Mouse (Mus musculus) kidney, embryonic 14.5 days (tissue): Measurements from ENCODE around the gene Rflnb. TPM values are rescaled to one million over a fixed set of nuclear protein-coding genes. Genes with fewer than 3 reads are reported as not detected.
A peak's percentile ranks its signal among the peaks of the same experiment; 100 is the strongest.

ENCODE experiments used
- ATAC-seq: fragments of 200-750 bp; cut with Nextera tagmentation; 2 replicates; pipeline ENCODE4 v1.8.0; 2017; ENCODE audit warnings: moderate number of reproducible peaks, mild to moderate bottlenecking, moderate TSS enrichment, moderate library complexity; ENCODE audit not compliant: low FRiP score, low TSS enrichment
- H3K27ac ChIP-seq: fragments of 300-500 bp; sonication (generic); 2 replicates; pipeline ENCODE4 v1.5.1; 2014; ENCODE audit warnings: low read depth, mild to moderate bottlenecking, low read length, moderate library complexity, mixed read lengths
- H3K27me3 ChIP-seq: fragments of 300-500 bp; sonication (generic); 2 replicates; pipeline ENCODE4 v1.6.1; 2014; ENCODE audit warnings: mild to moderate bottlenecking, low read length; ENCODE audit not compliant: control insufficient read depth, insufficient read depth
- H3K36me3 ChIP-seq: fragments of 300-500 bp; sonication (generic); 2 replicates; pipeline ENCODE4 v1.6.1; 2014; ENCODE audit warnings: low read length, mixed read lengths; ENCODE audit not compliant: control insufficient read depth, insufficient read depth
- H3K4me1 ChIP-seq: fragments of 300-500 bp; sonication (generic); 2 replicates; pipeline ENCODE4 v1.6.1; 2014; ENCODE audit warnings: low read length, mixed read lengths; ENCODE audit not compliant: control insufficient read depth, insufficient read depth
- H3K4me2 ChIP-seq: fragments of 300-500 bp; sonication (generic); replicated peaks from 2 replicates; pipeline ENCODE4 v1.6.1; 2014; ENCODE audit warnings: low read depth, mild to moderate bottlenecking, low read length
- H3K4me3 ChIP-seq: fragments of 300-500 bp; sonication (generic); 2 replicates; pipeline ENCODE4 v1.5.1; 2014; ENCODE audit warnings: mild to moderate bottlenecking, low read length
- H3K9ac ChIP-seq: fragments of 300-500 bp; sonication (generic); 2 replicates; pipeline ENCODE4 v1.6.1; 2014; ENCODE audit warnings: low read depth, mild to moderate bottlenecking, low read length, moderate library complexity
- H3K9me3 ChIP-seq: fragments of 300-500 bp; sonication (generic); 2 replicates; pipeline ENCODE4 v1.6.1; 2016; ENCODE audit warnings: low read length; ENCODE audit not compliant: control insufficient read depth
- WGBS: fragments of 180-500 bp; shearing (Covaris S2); extraction: QIAGEN DNeasy Blood & Tissue Kit; methylation state at CpG from one replicate; pipeline ENCODE4 v1.1.7; 2014; 5-methylcytosine and 5-hydroxymethylcytosine counted together
- polyA plus RNA-seq: library from polyadenylated mRNA; unstranded; fragments of >200 nt; fragmentation: Nextera tagmentation; extraction: Ambion mirVana; gene quantifications from 2 replicates; pipeline ENCODE4 v1.2.1, GENCODE M21; 2014

Gene Rflnb
- polyA plus RNA-seq, 1 experiment from 2014 or later = 23.3 TPM

DNA sequence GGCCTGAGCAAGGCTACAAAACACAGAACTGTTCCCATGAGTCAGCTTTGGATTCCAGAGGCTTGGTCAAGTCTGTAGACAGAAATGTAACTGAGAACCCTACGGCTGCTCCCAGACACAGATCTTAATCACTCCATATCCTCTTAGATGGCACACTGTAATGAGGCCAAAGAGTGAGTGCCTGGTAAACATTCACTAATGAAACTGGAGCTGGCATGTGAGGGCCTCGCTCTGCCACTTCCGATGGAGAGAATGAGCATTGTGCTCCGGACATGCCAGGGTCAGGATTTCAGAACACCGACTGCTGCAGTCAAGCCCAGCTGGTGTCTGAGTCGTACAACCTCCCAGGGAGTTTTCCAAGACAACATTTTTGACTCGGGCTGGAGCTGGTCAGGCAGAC lies 32.4 kb upstream of the Rflnb start:
- H3K9me3 ChIP-seq = no peaks in the 10 kb centered on the region
- peaks cover 26% of the 10 kb centered on the region for H3K4me1 ChIP-seq
- H3K27me3 ChIP-seq = no peaks in the 10 kb centered on the region
- peak; percentile 77 for ATAC-seq
- peak overlapping the region; percentile 48; the same call in 1 of the 2 replicates for H3K27ac ChIP-seq
- 18% methylated on average over 7 of the region's 7 CpGs for WGBS
- no peak overlapping the region for H3K4me2 ChIP-seq
- no peak overlapping the region for H3K9ac ChIP-seq
- H3K4me3 ChIP-seq = no peak overlapping the region
- H3K36me3 ChIP-seq = no peaks in the 10 kb centered on the region

DNA sequence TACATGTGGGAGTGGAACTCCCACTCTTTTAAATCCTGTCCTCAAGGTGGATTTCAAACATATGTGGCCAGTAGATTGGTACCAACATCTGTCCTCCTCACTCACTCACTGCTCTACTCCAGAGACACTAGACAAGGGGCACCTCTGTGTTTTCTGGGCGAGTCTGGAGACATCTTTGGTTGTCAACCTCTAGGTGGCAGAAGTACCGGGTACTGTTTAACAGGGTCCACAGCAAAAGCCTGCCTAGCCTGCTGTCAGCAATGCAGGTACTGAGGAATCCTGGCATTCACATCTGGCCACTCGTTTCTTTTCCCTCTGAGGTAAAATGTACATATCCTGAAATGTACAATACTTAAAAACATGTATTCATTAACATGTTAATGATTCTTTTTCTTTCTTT lies 28.9 kb upstream of the Rflnb start:
- Histone ChIP-seq H3K9ac (no peak overlapping the region), H3K4me3 (no peak overlapping the region), H3K9me3 (no peaks in the 10 kb centered on the region), H3K4me1 (peaks cover 26% of the 10 kb centered on the region), H3K36me3 (no peaks in the 10 kb centered on the region), H3K4me2 (no peak overlapping the region), H3K27me3 (no peaks in the 10 kb centered on the region), H3K27ac (no peak overlapping the region)
- 27% methylated on average over 3 of the region's 3 CpGs for WGBS
- no peak for ATAC-seq

DNA sequence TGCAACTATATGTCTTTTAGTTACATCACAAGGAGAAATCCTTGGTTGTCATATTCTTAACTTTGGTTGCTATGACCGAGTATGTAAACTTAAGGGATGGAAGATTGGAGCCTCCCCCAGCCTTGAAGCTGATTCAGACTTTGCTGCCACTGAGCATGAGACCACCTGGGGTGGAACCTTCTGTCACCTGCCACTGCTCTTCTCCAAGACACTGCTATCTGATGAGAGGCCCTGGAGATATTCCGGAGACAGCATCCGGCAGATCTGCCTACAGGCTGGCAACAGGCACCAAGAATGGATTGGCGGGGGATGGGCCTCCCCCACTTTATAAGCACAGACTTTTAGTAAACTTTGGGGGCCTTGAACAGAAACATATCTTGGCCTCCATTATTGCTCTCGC lies 24.9 kb upstream of the Rflnb start:
- H3K27me3 ChIP-seq = no peaks in the 10 kb centered on the region
- no peaks in the 10 kb centered on the region for H3K36me3 ChIP-seq

DNA sequence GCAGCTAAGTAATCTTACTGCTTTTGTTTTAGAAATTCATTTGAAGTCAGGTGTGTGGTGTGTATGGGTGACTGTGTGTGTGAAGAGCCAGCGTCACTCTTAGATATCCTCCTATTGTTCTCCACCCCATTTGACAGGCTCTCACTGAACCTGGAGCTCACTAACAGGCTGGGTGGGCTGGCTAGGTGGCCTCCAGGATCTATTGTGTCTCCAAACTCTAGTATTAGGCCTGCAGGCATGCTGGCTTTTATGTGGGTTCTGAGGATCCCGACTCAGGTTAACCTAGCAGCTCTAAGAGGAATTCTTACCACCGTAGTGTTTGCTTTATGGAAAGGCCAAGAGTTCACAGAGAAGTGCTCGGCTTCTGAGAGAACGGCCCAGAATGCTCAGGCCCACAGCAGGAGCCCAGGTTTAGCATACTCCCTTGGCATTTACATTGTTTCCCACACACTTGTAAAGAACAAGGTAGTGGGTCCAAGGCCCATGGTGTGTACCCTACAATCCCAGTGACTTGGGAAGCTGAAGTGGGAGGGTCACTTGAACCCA lies 23.5 kb upstream of the Rflnb start:
- H3K27ac ChIP-seq = no peak overlapping the region
- H3K27me3 ChIP-seq = no peaks in the 10 kb centered on the region
- no peak overlapping the region for H3K4me2 ChIP-seq
- no peak overlapping the region for H3K9ac ChIP-seq
- no peaks in the 10 kb centered on the region for H3K9me3 ChIP-seq
- peaks cover 6% of the 10 kb centered on the region; the same call in 1 of the 2 replicates for H3K36me3 ChIP-seq
- no peak for ATAC-seq
- no peaks in the 10 kb centered on the region; the same call in 1 of the 2 replicates for H3K4me1 ChIP-seq
- no peak overlapping the region for H3K4me3 ChIP-seq
- WGBS = 48% methylated on average over 5 of the region's 5 CpGs

More for the DNA sequence above, 24.9 kb upstream of the Rflnb start:
- no peak overlapping the region for H3K27ac ChIP-seq
- H3K4me3 ChIP-seq = no peak overlapping the region
- WGBS = 88% methylated on average over 5 of the region's 5 CpGs
- no peak overlapping the region for H3K4me2 ChIP-seq
- no peaks in the 10 kb centered on the region; the same call in 1 of the 2 replicates for H3K4me1 ChIP-seq
- no peaks in the 10 kb centered on the region for H3K9me3 ChIP-seq
- ATAC-seq = no peak
- no peak overlapping the region for H3K9ac ChIP-seq

DNA sequence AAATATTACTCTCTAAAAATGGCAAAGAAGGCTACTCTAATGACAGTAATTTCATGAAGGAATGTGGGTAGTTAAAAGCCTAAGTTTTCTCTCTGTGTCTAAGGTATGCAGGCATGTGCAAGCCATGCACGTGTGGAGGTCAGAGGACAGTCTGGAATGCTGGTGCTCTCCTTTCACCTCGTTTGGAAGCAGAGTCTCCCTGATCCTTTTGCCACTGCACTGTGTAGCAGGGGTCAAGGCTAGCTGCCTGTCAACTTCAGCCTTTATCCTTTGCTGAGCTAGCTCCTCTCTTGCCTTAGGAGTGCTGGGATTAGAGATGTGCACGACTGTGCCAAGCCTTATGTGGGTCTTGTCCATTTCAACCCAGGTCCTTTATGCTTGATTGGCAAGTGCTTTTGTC lies 22.9 kb upstream of the Rflnb start:
- Histone ChIP-seq H3K27me3 (no peaks in the 10 kb centered on the region), H3K27ac (no peak overlapping the region), H3K9me3 (no peaks in the 10 kb centered on the region), H3K36me3 (peaks cover 6% of the 10 kb centered on the region; the same call in 1 of the 2 replicates), H3K4me2 (no peak overlapping the region), H3K4me3 (no peak overlapping the region), H3K4me1 (no peaks in the 10 kb centered on the region; the same call in 1 of the 2 replicates), H3K9ac (no peak overlapping the region)
- 45% methylated on average over 3 of the region's 3 CpGs for WGBS
- no peak for ATAC-seq

DNA sequence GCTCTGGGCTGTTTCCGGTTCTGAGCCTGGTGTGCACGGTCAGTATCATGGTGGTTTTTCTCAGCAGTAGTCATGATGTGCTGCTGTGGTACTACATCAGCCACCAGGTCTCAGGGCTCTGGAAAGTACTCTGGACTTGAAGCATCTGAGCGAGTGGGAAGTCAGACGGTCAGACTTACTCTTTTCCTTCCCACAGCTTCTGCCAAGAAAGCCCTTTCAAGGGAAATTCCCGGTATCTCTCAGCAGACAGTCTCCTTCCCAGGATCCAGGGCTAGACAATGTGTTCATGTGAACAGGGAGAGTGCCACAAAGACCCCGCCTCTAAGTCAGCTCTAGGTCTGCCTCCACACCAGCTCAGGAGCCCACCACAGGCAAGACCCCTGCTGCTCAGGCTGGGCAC lies 17.8 kb upstream of the Rflnb start:
- H3K4me3 ChIP-seq = no peak overlapping the region
- no peaks in the 10 kb centered on the region for H3K27me3 ChIP-seq
- H3K9me3 ChIP-seq = no peaks in the 10 kb centered on the region
- H3K36me3 ChIP-seq = peaks cover 6% of the 10 kb centered on the region; the same call in 1 of the 2 replicates
- no peak overlapping the region for H3K9ac ChIP-seq
- H3K4me1 ChIP-seq = no peaks in the 10 kb centered on the region
- no peak overlapping the region; the same call in 1 of the 2 replicates for H3K27ac ChIP-seq
- ATAC-seq = no peak
- no peak overlapping the region for H3K4me2 ChIP-seq
- WGBS = 86% methylated on average over 6 of the region's 6 CpGs

DNA sequence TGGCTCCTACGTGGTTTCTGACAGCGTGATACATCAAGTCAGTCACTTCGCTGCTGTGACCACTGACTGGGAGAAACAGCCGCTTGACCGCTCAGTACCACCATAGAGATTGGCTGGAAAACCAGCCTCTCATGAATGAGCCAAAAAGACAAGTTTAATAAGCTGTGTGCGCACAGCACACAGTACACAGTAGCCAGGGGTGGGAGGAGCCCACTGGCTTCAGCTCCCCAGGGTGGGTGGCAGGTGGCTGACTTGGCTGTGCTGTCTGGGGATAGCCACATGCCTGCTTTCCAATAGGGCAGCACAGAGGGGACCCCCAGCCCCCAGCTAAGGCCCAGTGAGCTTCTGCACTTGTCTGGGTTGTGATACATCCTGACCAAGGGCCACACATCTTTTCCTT lies 16.9 kb upstream of the Rflnb start:
- H3K27me3 ChIP-seq = no peaks in the 10 kb centered on the region
- 77% methylated on average over 6 of the region's 6 CpGs for WGBS
- no peak overlapping the region for H3K4me2 ChIP-seq
- no peaks in the 10 kb centered on the region for H3K9me3 ChIP-seq
- no peaks in the 10 kb centered on the region for H3K4me1 ChIP-seq
- H3K36me3 ChIP-seq = peaks cover 6% of the 10 kb centered on the region; the same call in 1 of the 2 replicates
- no peak overlapping the region for H3K27ac ChIP-seq
- ATAC-seq = no peak
- H3K4me3 ChIP-seq = no peak overlapping the region
- H3K9ac ChIP-seq = no peak overlapping the region

DNA sequence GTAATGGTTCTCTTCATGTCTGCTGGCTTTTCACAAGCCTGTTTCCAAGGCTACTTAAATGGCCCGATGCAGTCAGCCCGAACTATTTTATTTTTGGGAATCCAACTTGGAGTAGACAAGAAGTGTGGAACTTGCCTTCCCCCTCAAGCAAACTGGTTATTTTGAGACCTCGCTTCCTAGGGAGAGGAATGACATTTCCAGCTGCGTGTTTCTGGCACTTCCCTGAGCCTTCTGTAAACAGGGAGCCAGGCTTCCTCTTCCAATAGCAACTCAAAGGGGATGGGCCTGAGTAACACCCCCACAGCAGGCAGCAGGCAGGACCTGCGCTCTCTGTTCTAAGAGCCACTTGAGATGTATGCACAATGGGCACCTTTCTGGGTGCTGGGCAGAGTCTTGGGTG lies 15.3 kb upstream of the Rflnb start:
- no peaks in the 10 kb centered on the region for H3K27me3 ChIP-seq
- ATAC-seq = no peak

DNA sequence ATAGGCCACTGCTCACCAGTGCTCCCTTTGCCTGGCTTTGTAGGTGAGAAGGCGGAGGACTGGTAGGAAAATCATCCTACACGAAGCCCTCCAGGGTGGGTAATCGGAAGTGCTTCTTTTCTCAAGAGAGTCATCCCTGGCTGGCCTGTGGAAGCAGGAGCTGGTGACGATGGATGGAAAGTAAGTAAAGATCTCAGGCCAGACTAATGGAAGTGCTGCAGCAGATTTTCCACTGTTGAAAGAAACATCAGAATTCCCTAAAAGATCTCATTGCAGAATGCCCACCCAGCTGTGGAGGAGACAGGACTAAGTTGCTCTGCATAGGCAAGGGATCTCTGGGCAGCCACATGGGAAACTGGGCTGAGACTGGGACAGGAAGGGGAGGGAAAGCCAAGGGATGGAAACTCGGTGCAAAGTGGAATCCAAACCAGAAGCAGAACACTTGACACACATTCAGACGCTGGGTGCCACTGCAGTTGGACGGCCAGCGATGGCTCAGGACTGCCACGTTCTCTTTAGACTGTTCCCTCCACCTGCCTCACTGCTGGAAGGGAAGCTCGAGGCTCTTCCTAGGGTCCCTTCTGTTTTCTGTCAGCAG lies 14.6 kb upstream of the Rflnb start:
- WGBS = 71% methylated on average over 10 of the region's 10 CpGs
- H3K27ac ChIP-seq = no peak overlapping the region

More for the DNA sequence above, 15.3 kb upstream of the Rflnb start:
- 45% methylated on average over 5 of the region's 5 CpGs for WGBS
- H3K36me3 ChIP-seq = peaks cover 6% of the 10 kb centered on the region; the same call in 1 of the 2 replicates
- no peaks in the 10 kb centered on the region for H3K9me3 ChIP-seq
- no peaks in the 10 kb centered on the region for H3K4me1 ChIP-seq
- no peak overlapping the region for H3K4me3 ChIP-seq
- H3K4me2 ChIP-seq = no peak overlapping the region
- H3K9ac ChIP-seq = no peak overlapping the region
- no peak overlapping the region for H3K27ac ChIP-seq

More for the DNA sequence above, 14.6 kb upstream of the Rflnb start:
- no peak overlapping the region for H3K4me3 ChIP-seq
- H3K27me3 ChIP-seq = no peaks in the 10 kb centered on the region
- peaks cover 6% of the 10 kb centered on the region; the same call in 1 of the 2 replicates for H3K36me3 ChIP-seq
- no peak overlapping the region for H3K9ac ChIP-seq
- no peak overlapping the region for H3K4me2 ChIP-seq
- no peaks in the 10 kb centered on the region for H3K9me3 ChIP-seq
- H3K4me1 ChIP-seq = no peaks in the 10 kb centered on the region
- ATAC-seq = no peak
